Mouse (Mus musculus) megakaryocyte, embryonic 14.5 days (primary cell): ENCODE measurements around the gene Bcas3. TPM values are rescaled to one million over a fixed set of nuclear protein-coding genes. Genes with fewer than 3 reads are reported as not detected.
"Not testable (repeated sequence)": the region's sequence is repeated elsewhere in the genome, so short reads cannot be mapped to it uniquely, and the experiment has no call there.

Experiments
- H3K27me3 ChIP-seq: replicated peaks from 2 replicates; pipeline ENCODE3; 2012; ENCODE audit warnings: inconsistent platforms
- H3K36me3 ChIP-seq: replicated peaks from 2 replicates; pipeline ENCODE3; 2012; ENCODE audit warnings: low read length, inconsistent platforms, mixed read lengths
- H3K4me1 ChIP-seq: 2 replicates; pipeline ENCODE4 v1.6.1; 2012; ENCODE audit warnings: inconsistent platforms
- H3K4me3 ChIP-seq: replicated peaks from 2 replicates; pipeline ENCODE3; 2012; ENCODE audit warnings: moderate library complexity, mild to moderate bottlenecking, inconsistent platforms
- H3K9me3 ChIP-seq: 2 replicates; pipeline ENCODE4 v1.6.1; 2012; ENCODE audit warnings: inconsistent platforms
- FLI1 ChIP-seq: IDR thresholded peaks from 2 replicates; pipeline ENCODE4 v1.6.1; 2012; ENCODE audit warnings: low read length, inconsistent platforms, mixed read lengths
- GATA1 ChIP-seq: IDR thresholded peaks from 3 replicates; pipeline ENCODE4 v1.6.1; 2012; ENCODE audit warnings: mixed read lengths, low read length, inconsistent platforms, borderline replicate concordance
- polyA plus RNA-seq: library from polyadenylated mRNA; stranded (reverse); fragments of >175 nt; gene quantifications from 2 replicates; pipeline ENCODE4 v1.2.3, GENCODE M21; 2012; ENCODE audit warnings: low replicate concordance; ENCODE audit not compliant: insufficient read depth

The Bcas3 gene
- polyA plus RNA-seq, 1 experiment: 212 TPM

GRCm38 (mm10) chr11:85713814-85714208 lies 360.8 kb downstream of the Bcas3 start:
- TF ChIP-seq FLI1: no peak
- no peak for TF ChIP-seq GATA1
- Histone ChIP-seq H3K9me3 (no peaks in the 10 kb centered on the region), H3K4me1 (peaks cover 99% of the 10 kb centered on the region), H3K4me3 (peak overlapping the region; percentile 87), H3K36me3 (peaks cover 16% of the 10 kb centered on the region), H3K27me3 (no peaks in the 10 kb centered on the region)

- no peaks in the 10 kb centered on the region for H3K9me3 ChIP-seq
- H3K4me3 ChIP-seq: peak overlapping the region; percentile 87
- TF ChIP-seq FLI1 (no peak), GATA1 (no peak)
- peaks cover 100% of the 10 kb centered on the region for H3K4me1 ChIP-seq
- H3K36me3 ChIP-seq: peaks cover 17% of the 10 kb centered on the region
- H3K27me3 ChIP-seq: no peaks in the 10 kb centered on the region
Measured at GRCm38 (mm10) chr11:85714312-85714931, 361.5 kb downstream of the Bcas3 start.

DNA sequence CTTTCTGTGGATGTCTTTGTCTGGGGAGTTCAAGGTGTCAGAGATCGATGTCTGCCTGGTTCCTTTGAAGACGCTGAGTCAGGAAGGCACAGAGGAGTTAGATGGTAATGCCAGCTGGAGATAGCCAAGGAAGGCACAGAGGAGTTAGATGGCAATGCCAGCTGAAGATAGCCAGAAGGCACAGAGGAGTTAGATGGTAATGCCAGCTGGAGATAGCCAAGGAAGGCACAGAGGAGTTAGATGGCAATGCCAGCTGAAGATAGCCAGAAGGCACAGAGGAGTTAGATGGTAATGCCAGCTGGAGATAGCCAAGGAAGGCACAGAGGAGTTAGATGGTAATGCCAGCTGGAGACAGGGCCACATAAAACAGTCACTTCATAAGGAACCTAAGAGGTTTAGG lies 363.8 kb downstream of the Bcas3 start:
- not testable (repeated sequence) for H3K27me3 ChIP-seq, H3K4me3 ChIP-seq, H3K9me3 ChIP-seq
- Histone ChIP-seq H3K4me1 (peaks cover 100% of the 10 kb centered on the region), H3K36me3 (peaks cover 17% of the 10 kb centered on the region)

GRCm38 (mm10) chr11:85719091-85719490 lies 366.1 kb downstream of the Bcas3 start:
- Histone ChIP-seq H3K9me3 (no peaks in the 10 kb centered on the region), H3K27me3 (no peaks in the 10 kb centered on the region), H3K4me1 (peaks cover 100% of the 10 kb centered on the region), H3K36me3 (peaks cover 17% of the 10 kb centered on the region), H3K4me3 (peak overlapping the region; percentile 90)
- TF ChIP-seq FLI1: no peak
- no peak for TF ChIP-seq GATA1

DNA sequence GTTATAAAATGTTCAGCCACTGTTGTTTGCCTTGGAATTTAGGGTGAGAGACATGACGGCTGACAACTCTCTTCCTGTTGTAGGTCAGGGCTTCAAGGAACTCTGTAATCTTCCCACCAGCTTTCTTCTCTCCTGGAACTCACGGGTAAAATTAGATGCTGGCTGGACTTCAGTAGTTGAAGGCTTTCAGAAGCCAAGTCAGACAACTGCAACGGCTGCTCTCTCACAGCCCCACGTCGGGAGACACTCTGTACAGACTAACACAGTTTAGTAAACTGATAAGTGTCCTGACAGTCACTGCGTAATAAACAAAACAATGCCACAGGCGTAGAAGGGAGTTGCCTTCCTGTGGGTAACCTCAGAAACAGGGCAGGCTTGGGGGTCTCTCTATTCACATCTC lies 366.8 kb downstream of the Bcas3 start:
- Histone ChIP-seq H3K4me3 (peak overlapping the region; percentile 90), H3K9me3 (no peaks in the 10 kb centered on the region), H3K36me3 (peaks cover 15% of the 10 kb centered on the region), H3K27me3 (no peaks in the 10 kb centered on the region), H3K4me1 (peaks cover 100% of the 10 kb centered on the region)
- no peak for TF ChIP-seq FLI1
- no peak for TF ChIP-seq GATA1

GRCm38 (mm10) chr11:85720269-85720773 lies 367.4 kb downstream of the Bcas3 start:
- peak overlapping the region; percentile 90 for H3K4me3 ChIP-seq
- no peaks in the 10 kb centered on the region for H3K9me3 ChIP-seq

DNA sequence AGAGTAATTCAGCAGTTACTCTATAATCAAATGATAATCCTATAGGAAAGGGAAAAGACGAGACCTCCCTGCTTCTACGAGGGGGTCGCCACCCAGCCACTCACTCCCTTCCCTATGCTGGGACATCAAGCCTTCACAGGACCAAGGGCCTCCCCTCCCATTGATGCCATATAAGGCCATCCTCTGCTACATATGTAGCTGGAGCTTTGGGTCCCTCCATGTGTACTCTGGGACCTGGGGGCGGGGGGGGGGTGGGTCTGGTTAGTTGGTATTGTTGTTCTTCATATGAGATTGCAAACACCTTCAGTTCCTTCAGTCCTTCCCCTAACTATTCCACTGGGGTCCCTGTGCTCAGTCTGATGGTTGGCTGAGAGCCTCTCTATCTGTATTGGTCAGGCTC lies 369.0 kb downstream of the Bcas3 start:
- Histone ChIP-seq H3K4me3 (no peak overlapping the region), H3K36me3 (peaks cover 12% of the 10 kb centered on the region), H3K4me1 (peaks cover 95% of the 10 kb centered on the region), H3K27me3 (no peaks in the 10 kb centered on the region), H3K9me3 (no peaks in the 10 kb centered on the region)
- TF ChIP-seq FLI1 (no peak), GATA1 (no peak)

More at GRCm38 (mm10) chr11:85720269-85720773, 367.4 kb downstream of the Bcas3 start:
- Histone ChIP-seq H3K36me3 (peaks cover 15% of the 10 kb centered on the region), H3K4me1 (peaks cover 100% of the 10 kb centered on the region), H3K27me3 (no peaks in the 10 kb centered on the region)
- TF ChIP-seq GATA1 (no peak), FLI1 (no peak)

GRCm38 (mm10) chr11:85724159-85724558 lies 371.2 kb downstream of the Bcas3 start:
- TF ChIP-seq FLI1 (no peak), GATA1 (peak; percentile 33; the same call in 1 of the 3 replicates)
- no peaks in the 10 kb centered on the region for H3K27me3 ChIP-seq
- no peaks in the 10 kb centered on the region for H3K9me3 ChIP-seq
- peaks cover 79% of the 10 kb centered on the region for H3K4me1 ChIP-seq
- H3K36me3 ChIP-seq: peaks cover under 1% of the 10 kb centered on the region
- H3K4me3 ChIP-seq: peak overlapping the region; percentile 33

DNA sequence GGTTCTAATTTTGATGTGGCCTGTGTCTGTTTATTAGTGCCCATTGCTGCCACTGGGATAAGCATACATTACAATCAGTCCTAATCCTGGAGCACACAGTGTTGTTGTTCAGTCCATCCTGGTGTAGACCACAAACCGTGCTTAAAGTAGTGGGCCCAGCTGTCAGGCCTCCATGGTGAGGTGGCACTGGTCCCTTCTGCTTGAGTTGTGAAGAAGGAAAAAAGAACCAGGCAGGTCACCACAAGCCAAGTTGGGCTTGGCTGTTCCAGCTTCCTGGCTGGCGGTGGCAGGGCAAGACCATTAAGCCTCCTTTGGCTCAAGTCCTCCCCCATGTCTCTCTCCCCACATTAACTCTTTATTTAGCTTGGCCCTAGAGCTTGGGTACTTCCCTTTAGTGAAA lies 376.8 kb downstream of the Bcas3 start:
- Histone ChIP-seq H3K27me3 (no peaks in the 10 kb centered on the region), H3K4me1 (peaks cover 63% of the 10 kb centered on the region), H3K36me3 (no peaks in the 10 kb centered on the region), H3K9me3 (no peaks in the 10 kb centered on the region), H3K4me3 (no peak overlapping the region)
- TF ChIP-seq GATA1: no peak
- no peak for TF ChIP-seq FLI1

DNA sequence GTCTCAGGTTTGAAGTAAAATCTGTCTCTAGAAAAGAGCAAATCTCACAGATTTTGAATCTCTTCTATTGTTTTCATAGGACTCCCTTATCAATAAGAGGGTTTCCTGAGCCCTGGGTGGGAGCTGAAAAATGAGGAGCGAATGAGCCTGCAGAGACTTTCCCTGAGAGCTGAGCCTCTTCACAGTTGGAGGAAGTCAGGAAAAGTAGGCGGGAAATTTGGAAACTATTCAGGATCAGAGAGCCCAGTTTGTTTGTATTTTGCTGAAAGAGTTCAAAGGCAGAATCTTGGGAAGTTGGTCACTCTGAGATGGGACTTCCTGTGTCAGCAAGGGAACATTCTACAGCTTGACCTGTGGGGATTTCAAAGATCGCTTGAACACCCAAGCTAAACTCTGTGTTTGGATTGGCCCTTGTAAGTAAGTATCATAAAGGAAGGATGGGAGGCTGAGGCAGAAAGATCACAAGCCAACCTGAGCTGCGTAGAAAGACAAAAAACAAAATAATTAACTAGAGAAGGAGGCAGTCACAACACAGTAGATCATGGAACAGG lies 379.6 kb downstream of the Bcas3 start:
- Histone ChIP-seq H3K4me1 (peaks cover 54% of the 10 kb centered on the region), H3K9me3 (no peaks in the 10 kb centered on the region), H3K36me3 (no peaks in the 10 kb centered on the region), H3K4me3 (no peak overlapping the region), H3K27me3 (peaks cover 5% of the 10 kb centered on the region)
- TF ChIP-seq FLI1 (no peak), GATA1 (no peak)
